Mouse (Mus musculus) liver, adult 2 months (tissue): ENCODE measurements at regions not wholly inside any gene's neighbourhood (a gene's known extent, or its start where the extent isn't known, plus 50 kb on each side); places are given as distances from the start of the nearest gene placed in this dataset.
A peak's percentile ranks its signal among the peaks of the same experiment; 100 is the strongest.

ENCODE experiments used
- DNase-seq: peaks from one replicate; pipeline ENCODE4 v3.0.0-alpha.2; 2011; ENCODE audit warnings: low read depth, low spot score; ENCODE audit errors: extremely low read depth
- H3K27ac ChIP-seq: fragments of 200-500 bp; replicated peaks from 2 replicates; pipeline ENCODE4 v1.5.1; 2012; ENCODE audit warnings: low read depth, mild to moderate bottlenecking, control low read depth, inconsistent platforms, low read length; ENCODE audit not compliant: insufficient read depth
- H3K27me3 ChIP-seq: fragments of 200-500 bp; 2 replicates; pipeline ENCODE4 v1.6.1; 2012; ENCODE audit warnings: mild to moderate bottlenecking, moderate library complexity, low read length, inconsistent platforms; ENCODE audit not compliant: control insufficient read depth, insufficient read depth
- H3K36me3 ChIP-seq: fragments of 200-500 bp; 2 replicates; pipeline ENCODE4 v1.6.1; 2012; ENCODE audit warnings: low read length, inconsistent platforms; ENCODE audit not compliant: control insufficient read depth, insufficient read depth
- H3K4me1 ChIP-seq: fragments of 200-500 bp; 2 replicates; pipeline ENCODE4 v1.6.1; 2011; ENCODE audit warnings: low read length; ENCODE audit not compliant: control insufficient read depth, insufficient read depth
- H3K4me3 ChIP-seq: fragments of 200-500 bp; 2 replicates; pipeline ENCODE4 v1.5.1; 2011; ENCODE audit warnings: low read depth, mild to moderate bottlenecking, control low read depth, low read length, moderate library complexity; ENCODE audit not compliant: insufficient read depth
- H3K79me2 ChIP-seq: fragments of 200-500 bp; 2 replicates; pipeline ENCODE4 v1.6.1; 2012; ENCODE audit warnings: inconsistent platforms, mild to moderate bottlenecking, low read length, moderate library complexity; ENCODE audit not compliant: control insufficient read depth, insufficient read depth
- H3K9ac ChIP-seq: fragments of 200-500 bp; 2 replicates; pipeline ENCODE4 v1.6.1; 2012; ENCODE audit warnings: low read depth, mild to moderate bottlenecking, control low read depth, inconsistent platforms, low read length
- CTCF ChIP-seq: fragments of 200-500 bp; IDR thresholded peaks from 2 replicates; pipeline ENCODE4 v1.5.1; 2011; ENCODE audit warnings: low read depth, low read length, control low read depth
- POLR2A ChIP-seq: fragments of 200-500 bp; IDR thresholded peaks from 2 replicates; pipeline ENCODE4 v1.6.1; 2011; ENCODE audit warnings: low read length, control low read depth; ENCODE audit not compliant: insufficient read depth; ENCODE audit errors: extremely low read depth
- WGBS: fragments of 180-500 bp; shearing (Covaris S2); methylation state at CpG from one replicate; pipeline ENCODE4 v1.1.7; 2018; 5-methylcytosine and 5-hydroxymethylcytosine counted together

- WGBS, result 75% methylated on average over 3 of the region's 3 CpGs
- TF ChIP-seq CTCF, result no peak
- TF ChIP-seq POLR2A, result no peak
- H3K4me1 ChIP-seq, result no peaks in the 10 kb centered on the region
- no peaks in the 10 kb centered on the region for H3K79me2 ChIP-seq
- no peak overlapping the region for H3K9ac ChIP-seq
- no peak for DNase-seq
- no peak overlapping the region for H3K27ac ChIP-seq
- H3K36me3 ChIP-seq, result no peaks in the 10 kb centered on the region
- H3K27me3 ChIP-seq, result no peaks in the 10 kb centered on the region
- no peak overlapping the region for H3K4me3 ChIP-seq
Measured at GRCm38 (mm10) chr15:64564703-64565102, 252.8 kb upstream of the Gm21798 start.

- Histone ChIP-seq H3K4me3 (no peak overlapping the region), H3K79me2 (no peaks in the 10 kb centered on the region), H3K27ac (no peak overlapping the region), H3K36me3 (no peaks in the 10 kb centered on the region), H3K4me1 (no peaks in the 10 kb centered on the region), H3K9ac (no peak overlapping the region), H3K27me3 (no peaks in the 10 kb centered on the region)
- DNase-seq, result no peak
- TF ChIP-seq POLR2A (no peak), CTCF (no peak)
- 97% methylated on average over 1 of the region's 1 CpGs for WGBS
Measured at GRCm38 (mm10) chr15:64576891-64577535, 240.5 kb upstream of the Gm21798 start.

GRCm38 (mm10) chr15:64578991-64579390 is 238.5 kb upstream of the Gm21798 start:
- Histone ChIP-seq H3K36me3 (no peaks in the 10 kb centered on the region), H3K9ac (no peak overlapping the region), H3K27ac (no peak overlapping the region), H3K4me3 (no peak overlapping the region), H3K27me3 (no peaks in the 10 kb centered on the region), H3K4me1 (no peaks in the 10 kb centered on the region), H3K79me2 (no peaks in the 10 kb centered on the region)
- WGBS, result 75% methylated on average over 4 of the region's 4 CpGs
- no peak for DNase-seq
- TF ChIP-seq POLR2A (no peak), CTCF (no peak)

- no peaks in the 10 kb centered on the region for H3K36me3 ChIP-seq
- H3K27ac ChIP-seq, result no peak overlapping the region
- H3K9ac ChIP-seq, result no peak overlapping the region
- no peak for TF ChIP-seq POLR2A
- TF ChIP-seq CTCF, result no peak
- no peak overlapping the region for H3K4me3 ChIP-seq
- peak; percentile 80 for DNase-seq
- no peaks in the 10 kb centered on the region for H3K79me2 ChIP-seq
- H3K4me1 ChIP-seq, result no peaks in the 10 kb centered on the region
- H3K27me3 ChIP-seq, result no peaks in the 10 kb centered on the region
- 33% methylated on average over 1 of the region's 1 CpGs for whole genome bisulfite sequencing
Measured at GRCm38 (mm10) chr15:64580481-64580880, 237.0 kb upstream of the Gm21798 start.

GRCm38 (mm10) chr15:64581046-64581445 is 236.4 kb upstream of the Gm21798 start:
- DNase-seq, result peak; percentile 6
- H3K4me1 ChIP-seq, result no peaks in the 10 kb centered on the region
- 86% methylated on average over 5 of the region's 5 CpGs for WGBS
- no peak overlapping the region for H3K4me3 ChIP-seq
- H3K27ac ChIP-seq, result no peak overlapping the region
- TF ChIP-seq CTCF, result no peak
- TF ChIP-seq POLR2A, result no peak
- no peaks in the 10 kb centered on the region for H3K36me3 ChIP-seq
- H3K79me2 ChIP-seq, result no peaks in the 10 kb centered on the region
- H3K9ac ChIP-seq, result no peak overlapping the region
- H3K27me3 ChIP-seq, result no peaks in the 10 kb centered on the region

GRCm38 (mm10) chr15:64584129-64584528 is 233.4 kb upstream of the Gm21798 start:
- Histone ChIP-seq H3K27me3 (no peaks in the 10 kb centered on the region), H3K4me3 (no peak overlapping the region), H3K27ac (no peak overlapping the region), H3K4me1 (no peaks in the 10 kb centered on the region), H3K36me3 (no peaks in the 10 kb centered on the region), H3K79me2 (no peaks in the 10 kb centered on the region), H3K9ac (no peak overlapping the region)
- DNase-seq, result no peak
- TF ChIP-seq CTCF, result no peak
- WGBS, result 91% methylated on average over 6 of the region's 6 CpGs
